Mouse (Mus musculus) ovary, adult 10 weeks (tissue): ENCODE measurements around the gene Gm4884. TPM values are rescaled to one million over a fixed set of nuclear protein-coding genes. Genes with fewer than 3 reads are reported as not detected.

Source experiments
- polyA plus RNA-seq: library from polyadenylated mRNA; stranded (reverse); fragments of 350-450 nt; fragmentation: Illumina TruSeq; extraction: RNeasy Lipid Tissue Mini Kit (QIAGEN cat#74804); gene quantifications from one replicate; pipeline ENCODE4 v1.2.3, GENCODE M21; 2014

Gene Gm4884
- polyA plus RNA-seq, result not detected

GRCm38 (mm10) chr7:41032419-41032818 is at the start of gene Gm4884:
TSS of gene Gm4884 (plus strand) at chr7:41032719.

GRCm38 (mm10) chr7:40987243-40987642 is 45.3 kb upstream of the Gm4884 start, which contains the start of gene 4930433I11Rik:
TSS of gene 4930433I11Rik (plus strand) at chr7:40987543.

Other genes with a start within 250 kb of the Gm4884 start
- gene Vstm2b, start 134.4 kb upstream of the Gm4884 start, polyA plus RNA-seq, result 1.6 TPM
- gene 4930433I11Rik, start 45.2 kb upstream of the Gm4884 start, polyA plus RNA-seq, result not detected
- not detected for gene Gm5592, start 121.1 kb downstream of the Gm4884 start, polyA plus RNA-seq